13 mouse cellular contexts compared by ENCODE assay signal in the genomic region with DNA sequence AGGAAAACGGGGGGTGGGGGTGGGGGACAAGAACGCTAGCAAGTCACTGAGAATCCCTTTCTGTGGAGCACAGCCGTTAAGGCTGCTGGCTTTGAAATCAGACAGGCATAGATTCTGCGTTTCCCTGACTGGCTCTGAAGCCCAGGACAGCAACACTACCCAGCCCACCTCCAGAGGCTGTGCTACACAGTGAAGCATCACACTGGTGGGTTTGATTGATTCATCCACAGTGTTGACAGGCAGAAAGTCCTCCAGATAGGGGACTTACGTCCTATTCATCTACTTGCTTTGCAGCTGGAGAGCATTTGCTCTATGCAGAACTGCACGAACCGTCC.
DNase-seq lines count a peak whose midpoint lies in the region; ATAC-seq and TF ChIP-seq lines count a peak whose summit lies in the region.
"Had no signal": no experiment of that assay in that cellular context is flagged by ENCODE, and none has a peak within 500 bp of the region (broad histone marks: within the 10 kb centered on the region; RNA-seq: fewer than 3 reads in every experiment).

No protein-coding gene starts in this region.

- peaks cover 78% of the 10 kb centered on the region for H3K27me3 ChIP-seq in heart, embryonic 10.5 days (ENCODE audit: insufficient read depth, poor library complexity, severe bottlenecking)
- H3K27me3 ChIP-seq in intestine, embryonic 14.5 days (replicated peaks; ENCODE audit: control insufficient read depth, insufficient read depth, low read length) = no peaks in the 10 kb centered on the region
- H3K27me3 ChIP-seq in intestine, postnatal 0 days (replicated peaks; ENCODE audit: control insufficient read depth, insufficient read depth, low read length) = no peaks in the 10 kb centered on the region
- H3K27me3 ChIP-seq in stomach, embryonic 16.5 days (ENCODE audit: control insufficient read depth, insufficient read depth, low read length) = no peaks in the 10 kb centered on the region
- H3K27me3 ChIP-seq in stomach, postnatal 0 days (ENCODE audit: control insufficient read depth, insufficient read depth, low read length) = no peaks in the 10 kb centered on the region
- H3K27me3 ChIP-seq: neural tube, embryonic 15.5 days had no signal

- H3K9me3 ChIP-seq in heart, embryonic 10.5 days = no peaks in the 10 kb centered on the region
- no peaks in the 10 kb centered on the region for H3K9me3 ChIP-seq in intestine, embryonic 14.5 days (ENCODE audit: control insufficient read depth, low read length)
- no peaks in the 10 kb centered on the region for H3K9me3 ChIP-seq in intestine, postnatal 0 days (ENCODE audit: control insufficient read depth)
- H3K9me3 ChIP-seq in stomach, embryonic 16.5 days (replicated peaks; ENCODE audit: control insufficient read depth, low read length) = no peaks in the 10 kb centered on the region
- H3K9me3 ChIP-seq in stomach, postnatal 0 days (ENCODE audit: control insufficient read depth, low read length) = no peaks in the 10 kb centered on the region
- H3K9me3 ChIP-seq: limb, embryonic 12.5 days; neural tube, embryonic 15.5 days had no signal

- TF ChIP-seq EP300 in stomach, postnatal 0 days (optimal IDR thresholded peaks at IDR 0.05) = no peak

- peaks cover 35% of the 10 kb centered on the region for H3K4me1 ChIP-seq in heart, embryonic 10.5 days
- H3K4me1 ChIP-seq in intestine, embryonic 14.5 days (replicated peaks; ENCODE audit: control insufficient read depth, insufficient read depth, low read length) = peaks cover 8% of the 10 kb centered on the region
- peaks cover 4% of the 10 kb centered on the region; the same call in 1 of the 2 replicates for H3K4me1 ChIP-seq in intestine, postnatal 0 days (replicated peaks; ENCODE audit: control insufficient read depth, insufficient read depth, low read length)
- H3K4me1 ChIP-seq in stomach, embryonic 16.5 days (ENCODE audit: control insufficient read depth, insufficient read depth, low read length) = peaks cover 6% of the 10 kb centered on the region; the same call in 1 of the 2 replicates
- H3K4me1 ChIP-seq in stomach, postnatal 0 days (replicated peaks; ENCODE audit: control insufficient read depth, insufficient read depth) = peaks cover 2% of the 10 kb centered on the region; the same call in 1 of the 2 replicates

- no peaks in the 10 kb centered on the region for H3K36me3 ChIP-seq in heart, embryonic 10.5 days
- H3K36me3 ChIP-seq in intestine, embryonic 14.5 days (ENCODE audit: control insufficient read depth, insufficient read depth, low read length) = no peaks in the 10 kb centered on the region
- H3K36me3 ChIP-seq in intestine, postnatal 0 days (ENCODE audit: control insufficient read depth, insufficient read depth) = no peaks in the 10 kb centered on the region
- H3K36me3 ChIP-seq in stomach, embryonic 16.5 days (ENCODE audit: control insufficient read depth, insufficient read depth, low read length) = no peaks in the 10 kb centered on the region
- no peaks in the 10 kb centered on the region for H3K36me3 ChIP-seq in stomach, postnatal 0 days (ENCODE audit: control insufficient read depth, insufficient read depth, low read length)
- H3K36me3 ChIP-seq: G1E; limb, embryonic 12.5 days; neural tube, embryonic 15.5 days had no signal

- H3K4me2 ChIP-seq in intestine, embryonic 14.5 days (ENCODE audit: low read length) = no peak overlapping the region
- H3K4me2 ChIP-seq in intestine, postnatal 0 days (replicated peaks; ENCODE audit: low read depth) = no peak overlapping the region
- H3K4me2 ChIP-seq in stomach, embryonic 16.5 days (ENCODE audit: low read depth, low read length) = no peak overlapping the region
- H3K4me2 ChIP-seq in stomach, postnatal 0 days (replicated peaks; ENCODE audit: low read depth) = no peak overlapping the region
- H3K4me2 ChIP-seq: limb, embryonic 12.5 days; neural tube, embryonic 15.5 days had no signal

- WGBS in heart, embryonic 10.5 days = 15% methylated on average over 7 of the region's 7 CpGs
- 32% methylated on average over 7 of the region's 7 CpGs for WGBS in intestine, embryonic 14.5 days
- 33% methylated on average over 7 of the region's 7 CpGs for WGBS in intestine, postnatal 0 days
- 27% methylated on average over 7 of the region's 7 CpGs for WGBS in stomach, embryonic 16.5 days
- 30% methylated on average over 7 of the region's 7 CpGs for WGBS in stomach, postnatal 0 days

- H3K9ac ChIP-seq in intestine, embryonic 14.5 days (ENCODE audit: low read length) = 0 out of 2 replicates have a peak overlapping the region, but pooled peaks have one; percentile 16
- no peak overlapping the region for H3K9ac ChIP-seq in intestine, postnatal 0 days (ENCODE audit: low read depth, low read length)
- no peak overlapping the region for H3K9ac ChIP-seq in stomach, embryonic 16.5 days (ENCODE audit: low read length)
- no peak overlapping the region for H3K9ac ChIP-seq in stomach, postnatal 0 days (ENCODE audit: low read length)
- H3K9ac ChIP-seq: limb, embryonic 12.5 days; liver, embryonic 14.5 days; neural tube, embryonic 15.5 days had no signal

- DNase-seq in heart, embryonic 10.5 days (ENCODE audit: low spot score) = no peak
- no peak for DNase-seq in heart, postnatal 4 days
- DNase-seq in intestine, embryonic 14.5 days (ENCODE audit: low spot score) = no peak
- DNase-seq in stomach, postnatal 0 days (ENCODE audit: low spot score) = no peak
- DNase-seq in cerebellum, adult 8-10 months = no peak
- DNase-seq: cerebellum, adult 11-12 months had no signal

- ATAC-seq in intestine, embryonic 14.5 days (replicated peaks; ENCODE audit: low FRiP score, low TSS enrichment, low read depth) = no peak
- ATAC-seq in intestine, postnatal 0 days = no peak
- ATAC-seq in stomach, embryonic 16.5 days (ENCODE audit: insufficient read depth, low FRiP score) = 0 out of 2 replicates have a peak, but pooled peaks have one; percentile 31
- ATAC-seq in stomach, postnatal 0 days (ENCODE audit: low FRiP score, low TSS enrichment) = no peak

- H3K4me3 ChIP-seq in heart, embryonic 10.5 days = no peak overlapping the region
- no peak overlapping the region for H3K4me3 ChIP-seq in intestine, embryonic 14.5 days (ENCODE audit: low read depth, low read length)
- no peak overlapping the region for H3K4me3 ChIP-seq in intestine, postnatal 0 days (ENCODE audit: low read depth, low read length)
- no peak overlapping the region for H3K4me3 ChIP-seq in stomach, embryonic 16.5 days (replicated peaks; ENCODE audit: low read length)
- H3K4me3 ChIP-seq in stomach, postnatal 0 days (ENCODE audit: low read depth, low read length) = no peak overlapping the region
- H3K4me3 ChIP-seq: limb, embryonic 12.5 days; neural tube, embryonic 15.5 days had no signal

- no peak for TF ChIP-seq CTCF in intestine, postnatal 0 days (IDR thresholded peaks at IDR 0.05; ENCODE audit: low read depth)
- no peak for TF ChIP-seq CTCF in stomach, postnatal 0 days (IDR thresholded peaks at IDR 0.05; ENCODE audit: low read depth)

- H3K27ac ChIP-seq in heart, embryonic 10.5 days = peak overlapping the region; percentile 29; the same call in 1 of the 2 replicates
- no peak overlapping the region for H3K27ac ChIP-seq in intestine, embryonic 14.5 days (ENCODE audit: low read depth)
- H3K27ac ChIP-seq in intestine, postnatal 0 days (ENCODE audit: low read depth, low read length) = no peak overlapping the region
- H3K27ac ChIP-seq in stomach, embryonic 16.5 days (ENCODE audit: low read length) = no peak overlapping the region
- no peak overlapping the region for H3K27ac ChIP-seq in stomach, postnatal 0 days (replicated peaks)
- H3K27ac ChIP-seq: kidney, postnatal 0 days; limb, embryonic 12.5 days; liver, embryonic 14.5 days; neural tube, embryonic 15.5 days had no signal
